7 mouse cellular contexts compared by ENCODE assay signal in the genomic region with DNA sequence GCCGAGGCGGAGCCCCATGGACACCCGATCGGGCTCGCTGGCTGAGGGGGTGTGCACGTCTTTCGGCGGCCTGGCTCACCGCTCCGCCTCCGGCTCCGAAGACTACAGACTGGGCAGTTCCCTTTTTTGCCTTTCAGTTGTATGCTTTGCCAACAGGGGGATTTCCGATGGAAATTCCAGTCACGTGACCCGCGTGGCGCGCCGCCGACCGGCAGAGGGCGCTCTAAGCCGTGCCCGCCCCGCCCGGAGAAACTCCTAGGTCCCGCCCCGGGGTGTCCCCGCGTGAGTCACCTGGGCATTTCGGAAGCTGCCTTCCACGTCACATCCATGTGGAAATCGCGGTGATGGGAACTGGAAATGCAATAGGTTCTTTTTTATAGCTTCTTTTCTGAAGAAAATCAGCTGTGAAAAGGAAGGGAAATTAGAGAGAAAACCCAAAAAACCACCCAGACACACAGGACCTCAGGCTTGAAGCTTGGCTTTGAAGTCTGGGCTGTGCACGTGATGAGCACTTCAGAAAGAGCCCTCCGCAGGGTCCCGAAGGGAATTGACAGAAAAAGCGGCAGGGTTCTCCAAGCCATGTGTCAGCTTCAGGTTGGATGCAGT. TPM values are rescaled to one million over a fixed set of nuclear protein-coding genes. Genes with fewer than 3 reads are reported as not detected.
DNase-seq lines count a peak whose midpoint lies in the region; ATAC-seq lines count a peak whose summit lies in the region.

Gene Tnfaip3 (minus strand): TSS at position 401 of the 606 bp plus-strand sequence.

- DNase-seq in adrenal gland, postnatal 10 days = peak; percentile 99
- peak; percentile 97 for DNase-seq in embryonic facial prominence, embryonic 10.5 days (ENCODE audit: low spot score)
- peak; percentile 93 for DNase-seq in kidney, adult 11 months
- peak; percentile 99 for DNase-seq in limb, embryonic 10.5 days (ENCODE audit: low spot score)
- DNase-seq in spleen, adult 12 weeks (ENCODE audit: low spot score) = peak; percentile 96

- H3K4me2 ChIP-seq in midbrain, embryonic 13.5 days (replicated peaks) = peak within 1 kb of the TSS; percentile 91

- H3K36me3 ChIP-seq in embryonic facial prominence, embryonic 10.5 days (replicated peaks) = no peaks in the 10 kb centered on the region
- no peaks in the 10 kb centered on the region for H3K36me3 ChIP-seq in limb, embryonic 10.5 days
- H3K36me3 ChIP-seq in midbrain, embryonic 13.5 days = no peaks in the 10 kb centered on the region

- whole genome bisulfite sequencing in embryonic facial prominence, embryonic 10.5 days = under 1% methylated on average over 38 of the region's 38 CpGs
- WGBS in limb, embryonic 10.5 days = under 1% methylated on average over 38 of the region's 38 CpGs
- under 1% methylated on average over 38 of the region's 38 CpGs for WGBS in midbrain, embryonic 13.5 days

- H3K9ac ChIP-seq in midbrain, embryonic 13.5 days (replicated peaks) = peak within 1 kb of the TSS; percentile 85

- H3K4me1 ChIP-seq in embryonic facial prominence, embryonic 10.5 days = peaks cover 16% of the 10 kb centered on the region
- H3K4me1 ChIP-seq in limb, embryonic 10.5 days = peaks cover 16% of the 10 kb centered on the region
- H3K4me1 ChIP-seq in midbrain, embryonic 13.5 days (replicated peaks) = peaks cover 13% of the 10 kb centered on the region

- peak within 1 kb of the TSS; percentile 89 for H3K27ac ChIP-seq in embryonic facial prominence, embryonic 10.5 days (replicated peaks)
- peak within 1 kb of the TSS; percentile 89 for H3K27ac ChIP-seq in limb, embryonic 10.5 days
- peak within 1 kb of the TSS; percentile 65 for H3K27ac ChIP-seq in midbrain, embryonic 13.5 days

- H3K9me3 ChIP-seq in embryonic facial prominence, embryonic 10.5 days = no peaks in the 10 kb centered on the region
- no peaks in the 10 kb centered on the region for H3K9me3 ChIP-seq in limb, embryonic 10.5 days (replicated peaks)
- no peaks in the 10 kb centered on the region for H3K9me3 ChIP-seq in midbrain, embryonic 13.5 days

- ATAC-seq in granulocyte monocyte progenitor cell, adult 5-6 weeks (replicated peaks; ENCODE audit: poor library complexity, severe bottlenecking) = peak; percentile 87
- peak; percentile 95 for ATAC-seq in midbrain, embryonic 13.5 days

- peaks cover 22% of the 10 kb centered on the region; the same call in 1 of the 2 replicates for H3K27me3 ChIP-seq in embryonic facial prominence, embryonic 10.5 days (replicated peaks; ENCODE audit: low read depth, poor library complexity, severe bottlenecking)
- H3K27me3 ChIP-seq in limb, embryonic 10.5 days (ENCODE audit: low read depth, poor library complexity, severe bottlenecking) = no peaks in the 10 kb centered on the region
- H3K27me3 ChIP-seq in midbrain, embryonic 13.5 days = peaks cover 14% of the 10 kb centered on the region

- peak within 1 kb of the TSS; percentile 80 for H3K4me3 ChIP-seq in embryonic facial prominence, embryonic 10.5 days
- H3K4me3 ChIP-seq in limb, embryonic 10.5 days = peak within 1 kb of the TSS; percentile 80
- H3K4me3 ChIP-seq in midbrain, embryonic 13.5 days (replicated peaks) = peak within 1 kb of the TSS; percentile 86

RNA-seq across cellular contexts. Expression of gene Tnfaip3, which starts in this region (rescaled TPM):
- 1 to 10 TPM; 6.1 to 7.5 TPM for total RNA-seq in adrenal gland, postnatal 10 days (2021)
- polyA plus RNA-seq in embryonic facial prominence, embryonic 10.5 days (2016; fragmentation: Nextera tagmentation; extraction: Ambion mirVana) = 1.4 and 1.6 TPM in 2 replicates
- total RNA-seq in granulocyte monocyte progenitor cell, adult 5-6 weeks (2014; fragmentation: Nextera tagmentation) = 3.1 and 6.1 TPM in 2 replicates
- 34.0 and 36.2 TPM in 2 replicates for total RNA-seq in granulocyte monocyte progenitor cell, adult 5-6 weeks (2017)
- 1.3 and 2.3 TPM in 2 replicates for polyA plus RNA-seq in limb, embryonic 10.5 days (2016; fragmentation: Nextera tagmentation; extraction: Ambion mirVana)
- polyA plus RNA-seq in midbrain, embryonic 13.5 days (2015; fragmentation: Nextera tagmentation; extraction: Ambion mirVana) = 1.5 TPM in 2 replicates

Comparison
In these comparisons a context has a peak if more than half of its experiments do, and no peak if none do; other contexts are left out.
1. Peak in every context shown above with its lines: DNase-seq, ATAC-seq, H3K4me3 ChIP-seq and H3K27ac ChIP-seq.